Mouse (Mus musculus) mammary gland, adult 2 months (tissue): ENCODE results near the gene Fndc8. TPM values are rescaled to one million over a fixed set of nuclear protein-coding genes. Genes with fewer than 3 reads are reported as not detected.

Experiments used
- polyA plus RNA-seq: library from polyadenylated mRNA; depleted of rRNA; stranded (reverse); fragments of >200 nt; gene quantifications from 2 replicates; pipeline ENCODE4 v1.2.3, GENCODE M21; 2012; ENCODE audit warnings: low replicate concordance; rRNA removed

Gene Fndc8
- polyA plus RNA-seq: 2.0 and 2.5 TPM in 2 replicates

DNA sequence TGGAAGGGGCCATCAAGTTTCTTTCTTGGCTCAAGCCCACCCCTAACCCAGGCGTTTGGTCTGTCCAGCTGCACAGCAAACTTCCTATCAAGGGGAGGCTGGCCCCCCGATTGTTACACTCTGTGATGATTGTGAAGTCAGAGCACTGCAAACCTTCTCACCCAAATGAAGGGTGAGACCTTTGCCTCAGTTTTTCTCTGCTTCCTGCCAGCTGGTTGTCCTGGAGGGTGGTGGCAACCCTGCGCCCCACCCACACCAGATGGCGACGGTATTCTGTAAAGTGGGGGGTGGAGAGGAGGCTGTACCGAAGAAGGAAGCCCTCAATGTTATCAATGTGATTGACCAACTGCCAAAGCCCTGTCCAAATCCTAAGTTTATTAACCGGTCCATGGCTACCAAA lies at the start of gene Fndc8:
Gene Fndc8, plus strand, starts transcription at position 189 of the 400 bp plus-strand sequence.

DNA sequence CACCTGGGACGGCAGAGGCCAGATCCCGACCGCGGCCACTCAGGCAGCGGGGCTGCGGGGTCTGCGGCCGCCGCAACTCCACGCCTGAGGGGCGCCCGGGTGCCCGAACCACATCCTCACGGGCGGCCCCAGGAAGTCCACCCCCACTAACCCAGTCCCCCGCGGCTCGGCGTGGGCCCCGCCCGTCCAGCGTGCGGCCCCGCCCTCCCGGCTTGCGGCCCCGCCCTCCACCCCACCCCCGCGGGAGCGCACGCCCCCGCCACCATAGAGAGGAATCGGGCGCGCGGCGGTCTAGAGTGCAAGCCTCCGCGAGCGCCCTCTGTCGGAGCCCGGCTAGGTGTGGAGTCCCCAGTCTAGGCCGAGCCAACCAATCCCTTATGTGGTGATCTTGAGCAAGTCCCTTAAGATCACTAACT lies 20.9 kb upstream of the Fndc8 start, which contains the start of gene Rffl:
Gene Rffl, minus strand, starts transcription at position 180 of the 416 bp plus-strand sequence.

DNA sequence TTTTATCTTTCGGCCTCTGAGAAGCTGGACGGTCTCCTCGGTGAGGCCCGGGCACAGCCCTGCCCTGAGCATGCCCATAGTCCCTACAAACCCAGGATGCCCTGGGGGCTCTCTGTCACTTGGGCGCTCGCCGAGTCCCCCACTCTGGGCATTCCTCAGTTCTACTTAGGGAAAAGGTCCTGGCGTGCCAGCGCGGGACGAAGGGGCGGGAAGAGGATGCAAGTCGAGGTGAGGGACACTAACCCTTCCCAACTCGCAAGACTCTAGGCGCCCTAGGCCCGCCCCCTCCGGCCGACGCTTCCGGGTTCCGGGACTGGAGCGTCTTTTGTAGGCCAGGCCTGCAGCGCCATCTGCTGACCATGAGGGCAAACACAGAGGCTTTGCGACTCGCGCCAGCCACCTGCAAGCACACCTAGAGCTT lies 1.6 kb upstream of the Fndc8 start, which contains the start of gene Rad51d:
Gene Rad51d, minus strand, starts transcription at position 273 of the 421 bp plus-strand sequence.

DNA sequence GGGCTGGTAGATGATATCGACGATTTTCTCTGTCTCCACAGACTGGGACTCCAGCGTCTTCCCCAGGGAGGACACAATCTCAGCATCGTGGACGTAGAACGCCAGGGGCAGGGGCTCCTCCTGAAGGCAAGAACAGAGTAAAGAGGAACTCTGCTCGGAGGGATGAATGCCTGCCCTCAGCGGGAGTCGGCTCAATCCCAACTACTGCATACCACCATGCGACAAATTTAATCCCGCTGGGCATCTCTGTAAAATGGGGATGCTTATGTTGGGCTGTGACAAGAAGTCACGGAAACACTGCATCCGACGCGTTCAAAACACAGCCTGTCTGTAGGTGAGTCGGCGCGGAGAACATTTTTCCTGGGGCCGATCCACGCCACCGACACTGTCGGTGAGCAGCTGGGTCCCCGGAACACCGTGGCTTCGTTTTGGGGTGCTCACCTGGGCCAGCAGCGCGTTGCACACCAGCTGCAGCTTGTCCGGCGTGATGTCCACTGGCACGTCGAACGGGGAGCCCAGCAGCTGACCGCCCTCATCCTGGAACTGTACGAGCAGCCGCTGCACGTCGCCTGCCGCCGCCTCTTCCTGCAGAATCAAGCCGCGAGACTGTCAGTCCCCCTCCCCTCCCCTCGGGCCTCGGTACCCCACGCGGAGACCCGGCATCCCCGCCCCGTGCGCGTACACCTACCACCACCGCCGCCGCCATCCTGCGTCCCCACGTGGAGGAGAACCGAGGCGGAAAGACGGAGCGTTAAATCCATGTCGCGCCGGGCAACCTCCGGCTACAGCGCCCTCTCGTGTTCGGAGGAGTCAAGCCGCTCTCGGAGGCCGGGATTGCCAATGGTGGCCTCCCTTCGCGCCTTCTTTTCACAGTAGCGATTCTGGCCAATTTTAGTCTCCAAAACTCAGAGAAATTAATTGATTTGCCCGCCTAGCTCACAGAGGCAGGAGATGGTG lies 16.0 kb downstream of the Fndc8 start, which contains the start of gene Nle1:
Gene Nle1, minus strand, starts transcription at position 761 of the 957 bp plus-strand sequence.

DNA sequence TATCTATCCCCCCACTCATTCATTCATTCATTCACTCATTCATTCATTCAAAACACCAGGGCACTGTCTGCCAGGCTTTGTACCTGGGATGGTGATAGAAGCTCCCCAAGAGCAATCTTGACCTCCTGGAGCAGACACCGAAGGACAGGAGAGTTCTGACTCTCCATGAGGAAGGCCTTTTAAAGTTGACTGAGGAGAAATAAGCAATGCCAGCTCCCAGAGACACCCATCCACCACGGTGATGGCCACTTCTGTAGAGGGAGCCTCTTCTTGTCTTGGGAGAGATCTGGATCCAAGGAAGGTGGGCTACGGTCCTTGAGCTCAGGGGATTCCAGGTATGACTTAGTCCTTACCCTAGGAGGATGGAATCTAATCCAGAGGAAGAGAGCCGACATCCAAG lies 18.3 kb downstream of the Fndc8 start, which contains the start of gene Unc45b:
Gene Unc45b, plus strand, starts transcription at position 301 of the 400 bp plus-strand sequence.

Other genes with a start within 250 kb of the Fndc8 start
- 0.16 and 0.33 TPM in 2 replicates for gene Cct6b, start 127.8 kb upstream of the Fndc8 start, polyA plus RNA-seq
- 3.3 and 4.4 TPM in 2 replicates for gene Zfp830, start 127.8 kb upstream of the Fndc8 start, polyA plus RNA-seq
- gene Lig3, start 111.0 kb upstream of the Fndc8 start, polyA plus RNA-seq: 12.5 and 18.0 TPM in 2 replicates
- 12.6 and 19.4 TPM in 2 replicates for gene Rffl, start 20.9 kb upstream of the Fndc8 start, polyA plus RNA-seq
- gene Rad51d, start 1.5 kb upstream of the Fndc8 start, polyA plus RNA-seq: 19.5 and 19.6 TPM in 2 replicates
- 39.4 and 50.3 TPM in 2 replicates for gene Nle1, start 16.3 kb downstream of the Fndc8 start, polyA plus RNA-seq
- gene Unc45b, start 18.4 kb downstream of the Fndc8 start, polyA plus RNA-seq: 6.5 and 28.9 TPM in 2 replicates
- 12.2 and 27.0 TPM in 2 replicates for gene Slfn5, start 59.2 kb downstream of the Fndc8 start, polyA plus RNA-seq
- gene Slfn9, start 99.7 kb downstream of the Fndc8 start, polyA plus RNA-seq: 1.1 and 1.4 TPM in 2 replicates
- 2.3 and 3.7 TPM in 2 replicates for gene Slfn8, start 128.7 kb downstream of the Fndc8 start, polyA plus RNA-seq
- gene Slfn2, start 173.0 kb downstream of the Fndc8 start, polyA plus RNA-seq: 16.3 and 18.4 TPM in 2 replicates
- 11.5 and 11.9 TPM in 2 replicates for gene Slfn1, start 224.7 kb downstream of the Fndc8 start, polyA plus RNA-seq